Mouse (Mus musculus) CH12.LX (cell line): ENCODE results near the gene Aagab.

ENCODE experiments used
- CTCF ChIP-seq, 2 experiments: IDR thresholded peaks in 1 of 2; conservative IDR thresholded peaks in 1 of 2; 2 replicates each; pipeline ENCODE4 v1.5.1; 2011 to 2012; ENCODE audit warnings: low read depth in 2 of 2, low read length in 2 of 2, improper control_type of control experiment in 1 of 2, inconsistent platforms in 1 of 2, mild to moderate bottlenecking in 1 of 2, moderate library complexity in 1 of 2
- ELF1 ChIP-seq: IDR thresholded peaks from 2 replicates; pipeline ENCODE4 v1.6.1; 2014; ENCODE audit warnings: low read depth, mild to moderate bottlenecking, inconsistent platforms, low read length, improper control_type of control experiment
- EP300 ChIP-seq: IDR thresholded peaks from 2 replicates; pipeline ENCODE4 v1.6.1; 2011; ENCODE audit warnings: low read length, improper control_type of control experiment
- ETS1 ChIP-seq: conservative IDR thresholded peaks from 2 replicates; pipeline ENCODE4 v1.6.1; 2012; ENCODE audit warnings: low read depth, mild to moderate bottlenecking, inconsistent platforms, low read length, improper control_type of control experiment, moderate library complexity
- HCFC1 ChIP-seq: IDR thresholded peaks from 2 replicates; pipeline ENCODE4 v1.6.1; 2012; ENCODE audit warnings: low read depth, mild to moderate bottlenecking, inconsistent platforms, low read length, improper control_type of control experiment
- MAFK ChIP-seq: IDR thresholded peaks from 2 replicates; pipeline ENCODE4 v1.6.1; 2011; ENCODE audit warnings: low read length, improper control_type of control experiment; ENCODE audit not compliant: insufficient replicate concordance
- MAZ ChIP-seq: IDR thresholded peaks from 2 replicates; pipeline ENCODE4 v1.6.1; 2012; ENCODE audit warnings: low read depth, mild to moderate bottlenecking, inconsistent platforms, low read length, improper control_type of control experiment, moderate library complexity
- MEF2A ChIP-seq: IDR thresholded peaks from 2 replicates; pipeline ENCODE4 v1.6.1; 2014; ENCODE audit warnings: low read depth, mild to moderate bottlenecking, inconsistent platforms, low read length, improper control_type of control experiment, borderline replicate concordance
- SIN3A ChIP-seq: IDR thresholded peaks from 2 replicates; pipeline ENCODE4 v1.6.1; 2012; ENCODE audit warnings: low read length, improper control_type of control experiment, inconsistent platforms
- USF1 ChIP-seq: IDR thresholded peaks from 2 replicates; pipeline ENCODE4 v1.6.1; 2014; ENCODE audit warnings: low read depth, mild to moderate bottlenecking, inconsistent platforms, low read length, improper control_type of control experiment
- ZNF384 ChIP-seq: IDR thresholded peaks from 2 replicates; pipeline ENCODE4 v1.6.1; 2012; ENCODE audit warnings: low read depth, low read length, improper control_type of control experiment, inconsistent platforms

DNA sequence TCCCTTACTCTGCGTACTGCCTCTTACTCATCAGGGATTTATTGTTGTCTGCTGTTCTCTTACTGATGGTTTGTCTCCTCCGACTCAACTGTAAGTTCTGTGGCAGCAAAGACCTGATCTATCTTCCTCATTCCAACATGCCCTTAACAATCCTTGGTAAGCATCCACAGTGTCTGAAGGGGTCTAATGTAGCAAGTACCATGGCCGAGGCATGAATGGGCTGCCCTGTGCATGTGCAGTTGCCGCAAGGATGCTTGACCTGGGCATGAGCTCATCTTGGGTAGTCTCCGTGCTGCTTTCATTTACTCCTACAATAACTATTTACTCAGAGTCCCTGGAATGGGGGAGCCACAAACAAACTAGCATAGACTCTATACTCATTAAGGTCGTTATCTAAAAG lies 17.2 kb upstream of the Aagab start:
- TF ChIP-seq ZNF384 (no peak), MEF2A (no peak), EP300 (no peak), CTCF (conservative IDR thresholded peaks at IDR 0.05 in 1 of 2, IDR thresholded peaks at IDR 0.05 in 1 of 2; ENCODE audit: low read depth in 2 of 2, low read length in 2 of 2) (no peak), MAZ (no peak), ETS1 (no peak), USF1 (no peak), ELF1 (no peak), SIN3A (no peak), HCFC1 (no peak), MAFK (no peak)
